Mouse (Mus musculus): Measurements from ENCODE around the gene Rpl7a. TPM values are rescaled to one million over a fixed set of nuclear protein-coding genes. Genes with fewer than 3 reads are reported as not detected.
"Not testable (repeated sequence)": the region's sequence is repeated elsewhere in the genome, so short reads cannot be mapped to it uniquely, and the experiment has no call there.

The Rpl7a gene
- 1,359 and 1,515 TPM in 2 replicates for polyA plus RNA-seq (2012; rRNA removed)

DNA sequence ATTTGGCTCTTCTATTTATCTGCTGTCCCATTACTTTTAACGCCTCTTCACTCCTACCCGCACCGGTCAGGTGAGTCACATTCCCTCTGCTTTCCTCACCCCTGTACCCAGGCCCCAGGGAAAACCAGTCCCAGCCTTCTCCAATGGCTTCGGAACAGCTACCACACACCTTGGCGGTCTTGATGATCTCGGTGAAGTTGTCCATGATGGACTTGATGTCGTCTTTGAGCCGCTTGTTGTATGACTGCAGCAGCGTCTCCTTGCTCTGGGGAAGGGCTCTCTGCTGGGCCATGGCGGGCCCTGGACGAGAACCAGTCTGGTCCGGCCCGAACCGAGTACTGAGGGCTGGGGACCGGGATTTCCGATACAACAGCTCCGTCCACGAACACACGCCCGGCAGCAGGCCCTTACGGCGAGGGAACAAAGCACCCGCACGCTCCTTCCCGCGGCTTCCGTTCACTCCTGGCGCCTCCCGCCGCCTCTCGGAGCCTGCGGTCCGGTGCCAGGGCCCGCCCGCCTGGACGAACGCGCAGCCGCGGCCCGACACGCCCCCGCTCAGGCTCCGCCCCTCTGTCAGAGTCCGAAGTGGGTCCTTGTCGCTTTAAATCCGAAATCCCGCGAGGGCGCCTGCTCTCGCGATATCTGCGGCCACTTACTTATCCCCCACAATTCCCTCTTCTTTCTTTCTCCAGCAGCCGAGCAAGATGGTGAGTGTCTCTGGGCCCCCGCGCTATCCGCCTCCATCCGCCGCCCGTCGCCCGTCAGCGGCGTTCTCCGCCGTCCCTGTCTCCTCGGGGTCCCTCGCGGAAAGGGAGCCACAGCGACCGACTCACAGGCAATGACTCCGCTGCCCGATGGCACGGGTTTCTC, at the start of gene Rpl7a, which contains the start of gene Med22:
Gene Rpl7a, plus strand, starts transcription at position 641 of the 870 bp plus-strand sequence.
Gene Med22, minus strand, starts transcription at position 554 of the 870 bp plus-strand sequence.
- peak; percentile 99 for DNase-seq (ENCODE audit: low spot score)

DNA sequence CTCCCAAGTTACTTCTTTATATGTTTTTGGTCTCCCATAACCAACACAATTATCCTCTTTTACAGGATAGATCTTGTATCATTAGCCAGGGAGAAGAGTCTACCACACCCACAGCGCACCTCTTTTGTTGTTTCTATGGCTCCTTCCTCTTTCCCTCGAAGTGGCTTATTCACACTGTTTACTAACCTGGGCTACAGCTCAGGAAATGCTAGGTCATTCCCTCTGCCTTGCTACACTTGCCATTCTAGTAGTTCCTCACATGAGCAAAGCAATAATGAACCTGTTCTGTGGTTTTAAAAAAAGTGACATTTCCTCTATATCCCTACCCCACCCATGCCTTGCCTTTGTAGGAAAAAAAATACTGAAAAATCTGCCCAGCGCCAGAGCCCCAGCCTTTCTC, 47.7 kb upstream of the Rpl7a start:
- no peak for DNase-seq (ENCODE audit: low spot score)

DNA sequence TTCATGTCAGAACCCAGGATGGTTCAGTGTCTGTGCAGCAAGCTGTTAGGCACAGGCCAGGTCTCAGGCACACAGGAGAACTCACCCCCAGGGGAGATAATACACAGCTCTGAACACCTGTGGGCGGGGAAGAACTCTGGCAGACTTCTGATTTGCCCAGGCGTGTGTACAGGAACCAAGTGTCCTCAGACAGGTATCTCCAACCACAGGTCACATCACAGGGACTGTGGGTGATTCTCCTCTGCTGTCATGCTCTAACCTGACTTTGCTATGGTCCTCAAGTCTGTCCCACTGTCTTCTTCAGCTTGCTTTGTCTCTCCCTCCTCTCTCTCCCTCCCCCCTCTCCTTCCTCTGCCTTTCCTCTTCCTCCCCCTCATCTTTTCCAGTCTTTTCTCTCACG, 45.7 kb upstream of the Rpl7a start, which contains the start of gene Abo:
Gene Abo, minus strand, starts transcription at position 101 of the 400 bp plus-strand sequence.
- DNase-seq (ENCODE audit: low spot score): no peak

DNA sequence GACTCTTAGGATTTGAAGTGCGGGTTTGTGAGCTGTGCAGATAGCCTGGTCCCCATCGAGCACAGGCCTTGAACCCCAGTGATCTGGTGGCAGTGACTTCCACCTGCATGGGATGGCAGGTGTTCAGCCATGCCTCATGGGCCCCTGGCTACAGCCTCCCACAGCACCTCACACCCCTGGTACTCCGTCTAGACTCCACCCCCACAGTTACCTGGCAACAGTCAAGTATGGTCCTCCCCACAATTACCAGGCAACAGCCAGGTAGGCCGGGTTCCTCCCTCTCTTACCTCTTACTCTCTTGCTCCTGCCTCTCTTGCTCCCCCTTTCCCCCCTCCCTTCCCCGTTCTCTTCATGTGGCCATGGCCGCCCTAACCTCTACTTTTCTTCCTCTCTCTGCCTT, 39.9 kb upstream of the Rpl7a start:
- DNase-seq (ENCODE audit: low spot score): no peak

DNA sequence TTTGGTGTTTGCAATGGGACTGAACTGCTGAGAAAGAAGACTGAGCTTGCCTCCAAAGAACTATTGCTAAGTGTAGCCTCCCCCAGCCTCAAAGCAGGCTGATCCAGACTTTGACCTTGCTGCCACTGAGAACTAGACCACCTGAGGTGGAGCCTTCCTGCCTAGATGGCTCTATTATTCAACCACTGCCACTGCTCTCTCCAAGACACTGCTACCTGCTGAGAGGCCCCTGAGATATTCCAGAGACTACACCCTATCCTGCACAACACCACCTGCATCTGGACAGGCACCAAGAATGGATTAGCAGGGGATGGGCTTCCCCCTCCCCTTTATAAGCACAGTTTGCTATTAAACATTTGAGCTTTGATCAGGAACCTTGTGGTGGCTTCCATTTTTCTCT, 32.0 kb upstream of the Rpl7a start:
- DNase-seq (ENCODE audit: low spot score): no peak

DNA sequence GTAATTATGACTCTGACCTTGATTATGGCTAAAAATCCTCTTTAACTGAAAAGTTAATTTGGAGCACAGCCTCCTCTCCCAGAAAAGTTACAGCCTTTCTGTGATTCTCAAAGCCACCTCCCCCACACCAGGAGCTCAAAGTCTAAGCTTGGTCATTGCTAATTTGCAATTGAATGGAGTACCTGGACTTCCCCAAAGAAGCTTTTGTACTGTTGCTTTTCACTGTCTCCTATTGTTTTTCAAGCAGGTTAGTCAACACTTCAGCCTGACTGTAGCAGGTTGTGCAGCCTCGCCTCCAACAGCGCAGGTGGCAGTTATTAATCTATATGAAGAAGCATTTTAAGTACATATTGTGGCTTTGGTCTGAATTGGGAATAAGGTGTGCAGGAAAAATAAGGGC, 25.0 kb upstream of the Rpl7a start:
- not testable (repeated sequence) for DNase-seq (ENCODE audit: low spot score)

DNA sequence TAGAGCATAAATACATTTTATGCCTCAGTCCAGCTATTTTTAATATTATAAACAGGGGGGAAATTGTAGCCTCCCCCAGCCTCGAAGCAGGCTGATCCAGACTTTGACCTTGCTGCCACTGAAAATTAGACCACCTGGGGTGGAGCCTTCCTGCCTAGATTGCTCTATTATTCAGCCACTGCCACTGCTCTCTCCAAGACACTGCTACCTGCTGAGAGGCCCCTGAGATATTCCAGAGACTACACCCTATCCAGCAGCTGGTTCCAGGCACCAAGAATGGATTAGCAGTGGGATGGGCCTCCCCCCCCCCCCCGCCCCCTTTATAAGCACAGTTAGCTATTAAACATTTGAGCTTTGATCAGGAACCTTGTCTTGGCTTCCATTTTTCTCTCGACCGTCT, 24.4 kb upstream of the Rpl7a start:
- not testable (repeated sequence) for DNase-seq (ENCODE audit: low spot score)

DNA sequence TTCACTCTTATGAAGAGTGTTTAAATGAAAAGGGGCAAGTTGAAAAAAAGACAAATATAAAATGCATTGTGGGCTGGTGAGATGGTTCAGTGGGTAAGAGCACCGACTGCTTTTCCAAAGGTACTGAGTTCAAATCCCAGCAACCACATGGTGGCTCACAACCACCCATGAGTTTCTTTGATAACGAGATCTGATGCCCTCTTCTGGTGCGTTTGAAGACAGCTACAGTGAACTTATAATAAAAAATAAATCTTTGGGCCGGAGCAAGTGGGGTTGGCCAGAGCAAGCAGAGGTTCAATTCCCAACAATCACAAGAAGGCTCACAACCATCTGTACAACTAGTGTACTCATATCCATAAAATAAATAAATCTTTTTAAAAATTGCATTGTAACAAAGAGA, 14.7 kb upstream of the Rpl7a start:
- no peak for DNase-seq (ENCODE audit: low spot score)

DNA sequence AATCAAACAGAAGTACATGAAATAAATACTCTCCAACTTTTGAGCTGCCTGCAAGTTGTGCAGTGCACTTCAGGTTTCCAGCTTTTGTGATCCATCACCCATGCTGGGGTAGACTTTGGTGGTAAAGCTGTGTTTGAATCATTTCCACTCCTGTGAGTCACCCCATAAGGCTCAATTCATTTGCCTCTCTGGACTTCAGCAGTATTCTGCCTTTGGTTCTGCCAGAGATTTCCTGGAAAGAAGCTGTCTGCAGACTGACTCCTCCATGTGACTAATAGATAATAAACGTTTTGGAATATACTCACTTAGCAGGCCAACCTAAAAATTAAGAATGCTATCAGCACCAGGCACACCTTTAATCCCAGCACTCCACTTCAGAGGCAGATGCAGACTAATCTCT, 9.8 kb upstream of the Rpl7a start:
- DNase-seq (ENCODE audit: low spot score): no peak

DNA sequence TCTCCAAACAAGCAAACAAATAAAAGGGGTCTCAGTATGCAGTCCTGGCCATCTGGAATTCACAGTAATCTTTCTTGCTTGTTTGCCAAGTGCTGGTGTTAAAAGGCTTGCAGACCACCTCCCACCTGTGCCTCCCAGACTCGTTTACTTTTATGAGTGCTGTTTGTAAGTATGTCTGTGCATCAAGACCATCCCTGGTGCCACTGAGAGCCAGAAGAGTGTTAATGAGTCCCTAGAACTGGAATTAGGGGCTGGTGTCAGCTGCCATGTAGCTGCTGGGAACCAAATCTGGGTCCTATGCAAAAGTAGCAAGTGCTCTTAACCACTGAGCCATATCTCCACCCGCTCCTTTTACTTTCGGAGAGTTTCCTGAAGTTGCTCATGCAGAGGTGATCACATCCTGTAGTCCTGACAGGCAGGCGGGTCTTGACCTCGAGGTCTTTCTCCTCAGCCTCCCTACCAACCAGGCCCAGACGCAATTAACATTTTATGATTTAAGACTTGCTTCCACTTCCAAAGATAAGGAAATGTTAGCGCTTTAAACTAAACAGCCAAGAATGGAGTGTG, 8.6 kb upstream of the Rpl7a start:
- DNase-seq (ENCODE audit: low spot score): no peak

DNA sequence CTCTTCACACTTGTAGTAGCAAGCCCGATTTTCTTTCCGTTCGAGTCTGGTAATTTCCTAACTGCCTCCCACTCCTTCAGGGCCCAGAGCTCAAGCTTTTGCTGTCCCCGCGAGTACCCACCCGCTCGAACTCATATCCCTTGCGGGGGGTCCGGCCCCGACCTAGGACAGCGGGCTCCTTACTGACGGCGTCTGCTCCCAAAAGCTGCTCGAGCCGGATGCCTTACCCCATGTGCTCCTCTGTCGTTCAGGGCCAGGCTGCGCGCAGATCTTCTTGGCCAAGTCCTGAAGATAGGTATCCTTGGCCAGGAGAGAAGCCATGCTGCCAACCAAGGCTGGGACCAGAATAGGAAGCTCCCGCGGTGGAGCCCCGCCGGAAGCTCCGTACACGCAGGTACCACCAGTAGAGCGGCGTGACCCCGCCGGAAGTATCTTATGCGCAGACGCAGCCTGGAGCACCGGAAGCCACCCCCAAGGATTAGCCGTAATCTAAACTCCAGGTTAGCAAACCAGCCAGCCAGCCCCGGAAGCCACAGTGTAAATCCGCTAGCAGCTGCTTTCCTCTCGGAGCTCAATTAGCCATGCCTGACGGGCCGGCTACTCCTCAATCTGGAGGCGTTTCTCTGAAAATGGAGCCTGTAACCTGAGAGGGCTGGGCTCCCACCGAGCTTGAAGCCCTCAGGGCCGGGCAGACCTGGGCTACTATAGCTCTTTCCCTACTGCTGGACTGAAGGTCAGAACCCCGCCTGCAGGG, 7.9 kb upstream of the Rpl7a start, which contains the start of gene Surf6:
Gene Surf6, minus strand, starts transcription at position 413 of the 754 bp plus-strand sequence.
- peak; percentile 86 for DNase-seq (ENCODE audit: low spot score)

DNA sequence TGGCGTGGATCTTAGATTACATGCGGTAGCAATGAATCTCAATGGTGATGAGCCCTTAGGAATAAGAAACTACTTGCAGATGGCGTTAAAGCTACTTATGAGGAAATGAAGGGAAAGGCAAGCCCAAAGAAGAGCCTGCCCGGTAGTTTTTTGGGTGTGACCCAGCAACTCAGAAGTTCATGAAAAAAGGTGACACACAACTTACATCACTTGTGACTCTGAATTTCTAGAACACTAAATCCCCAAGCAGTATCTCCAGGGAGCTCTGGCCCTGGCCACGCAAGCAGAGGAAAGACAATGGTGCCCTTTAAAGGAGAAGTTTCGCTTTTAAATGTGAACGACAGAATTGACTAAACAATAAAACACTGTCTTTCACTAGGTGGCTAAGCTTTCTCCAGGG, 7.3 kb upstream of the Rpl7a start:
- DNase-seq (ENCODE audit: low spot score): no peak

DNA sequence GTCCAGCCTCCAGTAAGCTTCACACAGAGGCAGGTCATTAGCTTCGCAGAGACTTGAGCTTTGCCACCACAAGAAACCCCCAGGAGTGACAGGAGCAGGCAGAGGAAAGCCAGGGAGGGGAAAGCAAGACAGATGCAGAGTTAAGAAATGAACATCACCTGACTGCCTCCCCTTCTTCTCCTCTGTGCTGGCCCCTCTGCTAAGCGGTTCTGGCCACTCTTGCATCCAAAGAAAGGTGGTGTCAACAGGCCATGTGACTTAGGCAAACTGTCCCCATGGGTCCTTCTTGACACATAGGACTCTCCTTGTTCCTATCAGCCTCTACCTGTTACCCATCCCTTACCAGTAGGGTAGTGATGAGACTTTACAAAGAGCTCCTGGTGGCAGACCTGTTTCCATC, 4.6 kb upstream of the Rpl7a start:
- no peak for DNase-seq (ENCODE audit: low spot score)

DNA sequence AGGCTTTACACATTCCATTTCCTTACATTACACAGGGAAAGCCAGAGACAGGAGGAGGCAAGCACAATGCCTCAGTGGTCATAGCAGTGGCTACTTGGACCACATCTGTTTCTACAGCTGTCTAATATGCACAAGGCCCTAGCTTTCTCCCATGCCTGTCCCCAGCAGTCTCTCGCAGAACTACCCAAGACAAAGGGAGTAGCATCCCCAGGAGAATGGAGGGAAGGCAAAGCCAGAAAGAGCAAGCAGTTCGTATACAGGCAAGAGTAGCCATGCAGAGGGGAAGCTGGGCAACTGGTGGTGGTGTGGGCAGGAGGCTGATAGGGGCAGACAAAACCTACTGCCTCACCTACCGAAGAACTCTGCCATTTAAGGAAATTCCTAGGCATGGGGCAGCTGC, 4.1 kb upstream of the Rpl7a start:
- DNase-seq (ENCODE audit: low spot score): no peak

DNA sequence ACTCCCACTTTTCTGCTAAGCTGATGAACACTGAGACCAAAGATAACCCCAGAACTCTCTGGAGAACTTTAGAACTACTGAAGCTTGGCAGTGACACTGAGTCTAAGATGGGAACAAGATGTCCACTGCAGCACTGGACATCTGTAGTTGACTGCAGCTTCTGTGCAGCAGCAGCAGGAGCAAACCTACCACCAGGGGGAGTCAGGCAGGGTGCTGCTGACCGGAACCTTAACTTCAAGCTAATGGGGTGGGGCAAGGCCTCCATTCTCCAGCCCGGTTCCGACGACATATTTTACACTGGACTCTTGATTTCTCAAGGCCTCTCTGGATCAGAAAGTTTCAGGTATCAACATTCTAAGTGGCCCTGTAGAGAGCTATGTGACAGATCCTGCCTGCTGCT, 3.5 kb upstream of the Rpl7a start:
- peak; percentile 21 for DNase-seq (ENCODE audit: low spot score)

DNA sequence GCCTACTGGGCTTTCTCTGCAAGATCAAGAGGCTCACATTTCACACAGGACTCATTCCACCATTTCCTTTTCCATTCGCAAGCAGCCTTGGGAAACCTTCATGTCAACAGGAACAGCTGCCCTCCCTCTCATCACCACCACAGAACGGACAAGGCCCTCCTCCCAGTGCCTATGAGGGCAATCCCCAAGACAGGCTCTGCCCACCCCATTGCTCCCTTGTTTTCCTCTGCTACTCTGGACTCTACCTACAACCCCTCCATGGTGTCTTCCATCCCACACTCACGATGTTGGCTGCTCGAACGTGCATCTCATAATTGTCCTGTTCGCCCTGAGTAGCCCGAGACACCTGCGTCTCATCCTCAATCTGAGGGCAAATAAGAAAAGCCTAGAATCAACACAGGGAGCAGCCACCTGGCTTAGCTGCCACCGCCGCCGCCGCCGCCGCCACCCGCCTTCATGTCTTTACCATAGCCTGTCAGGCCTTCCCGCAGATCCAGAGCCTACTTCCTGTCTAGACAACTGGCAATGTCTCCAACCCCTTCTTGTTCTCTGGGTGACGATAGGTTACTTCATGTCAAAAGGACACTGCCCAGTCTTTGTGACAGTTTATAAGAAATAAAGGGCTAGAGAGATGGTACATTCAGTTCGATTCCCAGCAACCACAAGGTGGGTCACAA, 1.7 kb upstream of the Rpl7a start:
- DNase-seq (ENCODE audit: low spot score): peak; percentile 18

DNA sequence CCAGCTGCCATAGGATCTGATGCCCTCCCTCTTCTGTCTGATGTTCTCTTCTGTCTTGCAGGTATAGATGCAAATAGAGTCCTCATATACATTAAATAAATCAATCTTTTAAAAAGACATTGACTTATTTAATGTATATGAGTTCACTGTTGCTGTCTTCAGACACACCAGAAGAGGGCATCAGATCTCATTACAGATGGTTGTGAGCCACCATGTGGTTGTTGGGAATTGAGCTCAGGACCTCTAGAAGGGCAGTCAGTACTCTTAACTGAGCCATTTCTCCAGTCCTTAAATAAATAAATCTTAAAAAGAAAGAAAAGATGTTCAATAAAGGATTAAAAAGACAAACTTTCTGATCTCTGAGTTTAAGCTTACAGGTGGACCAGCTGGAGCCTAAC, 1.2 kb upstream of the Rpl7a start:
- no peak for DNase-seq (ENCODE audit: low spot score)

DNA sequence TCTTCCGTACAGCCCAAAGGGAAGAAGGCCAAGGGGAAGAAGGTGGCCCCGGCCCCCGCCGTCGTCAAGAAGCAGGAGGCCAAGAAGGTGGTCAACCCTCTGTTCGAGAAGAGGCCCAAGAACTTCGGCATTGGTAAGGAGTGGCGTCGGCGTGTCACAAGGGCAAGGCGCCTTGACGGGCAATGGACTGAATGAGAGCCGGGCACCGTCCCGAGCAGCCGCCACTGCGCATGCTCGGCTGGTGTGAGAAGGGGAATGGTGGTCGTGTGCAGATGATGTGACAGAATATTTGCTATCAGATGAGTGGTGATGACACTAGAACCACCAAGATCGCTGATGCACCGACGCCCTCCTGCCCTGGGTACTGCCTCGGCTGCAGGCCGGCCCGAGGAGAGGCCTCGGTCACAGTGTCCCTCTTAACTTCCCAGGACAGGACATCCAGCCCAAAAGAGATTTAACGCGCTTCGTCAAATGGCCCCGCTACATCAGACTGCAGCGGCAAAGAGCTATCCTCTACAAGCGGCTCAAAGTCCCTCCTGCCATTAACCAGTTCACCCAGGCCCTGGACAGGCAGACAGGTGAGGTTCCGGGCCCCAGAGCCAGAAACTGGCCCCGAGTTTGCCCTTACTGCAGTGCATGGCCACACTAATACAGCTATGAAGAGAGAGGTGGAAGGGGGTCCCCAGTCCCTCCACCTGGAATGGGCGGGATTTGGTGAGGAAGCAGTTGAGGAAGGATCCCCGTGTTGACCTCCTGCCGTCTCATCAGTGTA, 616 bp downstream of the Rpl7a start:
- DNase-seq (ENCODE audit: low spot score): no peak

DNA sequence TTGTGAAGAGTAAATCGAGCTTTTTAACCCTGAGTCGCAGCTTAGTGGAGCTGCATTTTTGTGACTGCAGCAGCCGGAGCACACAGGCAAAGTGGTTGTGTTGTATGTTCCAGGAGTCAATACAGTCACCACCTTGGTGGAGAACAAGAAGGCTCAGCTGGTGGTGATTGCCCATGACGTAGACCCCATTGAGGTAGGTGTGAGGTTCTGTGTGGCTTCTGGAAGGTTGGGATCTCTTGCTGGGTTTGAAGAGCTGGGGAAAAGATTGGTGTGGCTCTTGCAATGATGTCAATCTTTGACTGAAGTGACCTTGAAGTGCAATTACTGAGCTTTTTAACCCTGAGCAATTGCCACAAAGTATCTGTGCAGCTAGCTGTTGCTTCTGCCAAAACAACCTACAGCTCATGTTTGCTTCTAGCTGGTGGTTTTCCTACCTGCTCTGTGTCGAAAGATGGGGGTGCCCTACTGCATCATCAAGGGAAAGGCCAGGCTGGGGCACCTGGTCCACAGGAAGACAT, 1.7 kb downstream of the Rpl7a start:
- no peak for DNase-seq (ENCODE audit: low spot score)

DNA sequence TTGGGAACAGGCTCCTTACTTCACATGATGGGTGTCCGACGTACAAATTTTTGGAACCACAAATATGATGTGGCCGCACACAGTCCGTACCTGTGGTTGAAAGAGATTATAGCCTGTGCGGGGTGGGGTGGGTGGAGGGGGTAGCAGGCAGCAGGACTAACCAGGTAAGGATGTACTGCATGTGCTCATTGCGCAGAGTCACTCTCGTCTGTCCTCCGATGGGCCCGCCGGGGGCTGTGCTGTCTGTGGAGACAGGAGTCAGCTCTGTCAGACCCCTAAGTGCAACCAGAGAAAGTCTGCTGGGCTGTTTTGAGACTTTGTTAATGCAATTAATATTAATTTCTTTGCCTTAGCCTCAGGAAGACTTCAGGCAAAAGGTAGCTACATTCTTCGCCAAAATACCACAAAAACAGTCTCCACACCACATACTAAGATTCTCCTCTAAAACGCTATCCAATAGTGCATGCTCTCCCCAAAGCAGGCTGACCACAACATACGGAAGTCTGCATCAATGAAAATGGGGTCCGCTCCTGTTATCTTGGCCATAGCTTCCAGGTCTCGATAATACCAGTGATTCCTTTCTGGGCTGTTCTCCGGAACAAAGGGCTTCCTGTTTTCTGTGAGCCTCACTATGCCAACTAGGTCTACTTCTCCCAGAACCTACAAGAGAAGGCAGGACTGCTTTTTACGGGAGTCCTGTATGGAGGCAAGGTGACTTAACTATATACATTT, 3.0 kb downstream of the Rpl7a start:
- DNase-seq (ENCODE audit: low spot score): no peak
